Mouse (Mus musculus) kidney, postnatal 4 days (tissue): ENCODE data around the gene Rxfp4.
"Not testable (repeated sequence)": the region's sequence is repeated elsewhere in the genome, so short reads cannot be mapped to it uniquely, and the experiment has no call there.

Experiments
- DNase-seq, 2 experiments: peaks; one replicate each; pipeline ENCODE4 v3.0.0; 2021; ENCODE audit warnings: mixed read lengths in 2 of 2

Gene Rxfp4

DNA sequence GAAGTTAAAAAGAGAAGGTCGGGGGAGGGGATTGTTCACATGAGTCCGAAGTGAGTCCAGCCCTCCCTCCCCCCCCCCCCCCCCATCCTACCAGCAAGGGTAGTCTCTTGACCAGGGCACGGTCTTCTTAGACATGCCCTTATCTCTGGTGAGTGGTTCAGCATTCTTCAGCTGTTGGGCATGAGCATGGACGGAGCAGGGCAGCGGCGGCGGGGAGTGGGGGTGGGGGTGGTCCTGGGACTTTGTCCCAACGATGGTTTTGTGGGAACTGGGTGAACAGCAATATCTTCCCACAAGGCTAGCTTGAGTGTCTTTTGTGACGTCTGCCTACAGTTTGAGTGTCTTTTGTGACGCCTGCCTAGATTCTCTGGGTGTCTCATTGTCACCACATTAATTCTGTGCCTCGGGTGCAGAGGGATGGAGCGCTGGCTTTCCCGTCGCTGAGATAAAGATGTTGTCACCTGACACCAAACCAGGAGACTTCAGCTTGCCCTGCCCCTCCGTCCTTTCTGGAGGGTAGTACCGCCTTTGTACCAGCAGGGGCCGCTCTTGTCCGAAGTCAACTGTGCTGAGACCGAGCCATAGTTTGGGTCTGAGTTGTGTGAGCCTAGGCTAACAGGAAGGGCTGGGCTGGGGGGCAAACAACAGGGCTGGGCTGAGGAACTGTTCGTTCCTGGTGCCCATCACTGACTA, 45.7 kb downstream of the Rxfp4 start:
- DNase-seq = peak; percentile 91 to 92

DNA sequence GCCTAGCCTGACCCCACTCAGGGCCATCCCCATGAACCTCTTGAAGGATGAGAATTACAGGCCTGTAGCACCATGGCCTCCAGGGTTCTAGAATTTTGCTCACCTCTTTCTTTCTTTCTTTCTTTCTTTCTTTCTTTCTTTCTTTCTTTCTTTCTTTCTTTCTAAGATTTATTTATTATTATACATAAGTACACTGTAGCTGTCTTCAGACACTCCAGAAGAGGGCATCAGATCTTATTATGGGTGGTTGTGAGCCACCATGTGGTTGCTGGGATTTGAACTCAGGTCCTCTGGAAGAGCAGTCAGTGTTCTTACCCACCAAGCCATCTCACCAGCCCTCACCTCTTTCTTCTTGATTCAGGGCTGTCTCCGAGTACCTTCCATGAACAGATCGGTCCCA, 47.3 kb downstream of the Rxfp4 start, which contains the start of gene Arhgef2:
Arhgef2 (plus strand) TSS at position 301 of the 400 bp plus-strand sequence.
- not testable (repeated sequence) for DNase-seq

DNA sequence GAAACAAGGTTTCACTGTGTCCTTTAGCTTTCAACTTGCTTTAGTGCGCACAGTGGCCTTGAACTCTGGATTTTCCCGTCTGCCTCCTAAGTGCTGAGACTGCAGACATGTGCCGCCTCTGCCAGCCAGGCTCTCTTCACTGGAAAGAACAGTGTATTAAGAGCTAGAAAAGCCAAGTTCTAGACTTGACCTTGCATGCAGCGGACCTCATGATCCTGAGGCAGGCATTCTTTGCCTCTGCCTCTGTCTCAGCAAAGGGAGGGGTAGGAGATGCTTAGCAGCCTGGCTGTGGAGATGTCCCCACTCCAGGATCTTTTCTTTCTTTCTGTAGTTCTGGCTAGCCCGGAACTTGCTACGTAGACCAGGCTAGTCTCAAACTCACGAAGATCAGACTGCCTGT, 48.1 kb downstream of the Rxfp4 start:
- DNase-seq = no peak

DNA sequence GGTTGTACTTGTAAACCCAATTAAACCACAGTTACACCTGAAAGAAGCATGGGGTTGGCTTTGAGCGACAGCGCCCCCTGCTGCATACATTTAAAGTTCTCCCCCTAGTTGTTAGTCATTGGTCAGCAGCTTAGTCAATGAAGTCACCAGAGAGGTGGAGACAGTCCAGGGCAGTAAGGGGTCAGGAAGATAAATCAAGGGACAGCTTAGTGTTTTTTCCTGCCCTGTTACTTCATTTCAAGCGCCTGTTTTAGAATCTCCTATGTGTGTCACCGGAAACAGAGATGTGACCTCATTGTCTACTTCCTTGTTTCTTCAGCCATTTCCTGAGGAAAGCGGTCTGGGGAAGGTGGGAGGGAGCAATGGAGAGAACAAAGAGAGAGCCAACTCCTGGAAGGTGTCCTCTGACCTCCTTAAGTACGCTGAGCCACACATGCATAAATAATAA, 49.2 kb downstream of the Rxfp4 start:
- DNase-seq = peak; percentile 85 to 89

DNA sequence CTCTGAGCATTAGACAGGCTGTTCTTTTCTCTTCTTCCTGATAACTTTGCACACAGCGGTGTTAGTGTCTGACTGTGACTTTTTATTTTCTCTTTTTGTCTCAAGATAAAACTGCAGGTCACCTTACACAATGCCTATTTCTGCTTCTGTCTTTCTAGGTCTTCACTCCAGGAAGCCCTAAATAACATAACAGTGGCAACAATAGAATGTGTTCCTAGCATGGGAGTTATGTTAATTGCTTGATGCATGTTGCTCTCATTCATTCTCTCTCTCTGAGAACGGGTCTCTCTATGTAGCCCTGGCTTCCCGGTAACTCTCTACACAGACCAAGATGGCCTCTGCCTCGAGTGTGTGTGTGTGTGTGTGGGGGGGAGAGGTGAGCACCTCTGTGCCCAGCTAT, 50.5 kb downstream of the Rxfp4 start:
- DNase-seq = no peak
